Mouse (Mus musculus) lung, postnatal 0 days (tissue): ENCODE data around the gene Srebf2. TPM values are rescaled to one million over a fixed set of nuclear protein-coding genes. Genes with fewer than 3 reads are reported as not detected.

Experiments used
- ATAC-seq: fragments of 200-750 bp; cut with Nextera tagmentation; 2 replicates; pipeline ENCODE4 v1.8.0; 2017; ENCODE audit warnings: moderate library complexity
- DNase-seq: peaks from one replicate; pipeline ENCODE4 v3.0.0-alpha.2; 2016; ENCODE audit warnings: low spot score
- H3K27ac ChIP-seq: fragments of 300-500 bp; sonication (generic); 2 replicates; pipeline ENCODE4 v1.5.1; 2014; ENCODE audit warnings: antibody characterized with exemption, mild to moderate bottlenecking, low read length, mixed read lengths
- H3K27me3 ChIP-seq: fragments of 300-500 bp; sonication (generic); replicated peaks from 2 replicates; pipeline ENCODE4 v1.6.1; 2014; ENCODE audit warnings: low read length, mixed read lengths; ENCODE audit not compliant: insufficient read depth
- H3K36me3 ChIP-seq: fragments of 300-500 bp; sonication (generic); 2 replicates; pipeline ENCODE4 v1.6.1; 2014; ENCODE audit warnings: low read length, mixed read lengths; ENCODE audit not compliant: insufficient read depth
- H3K4me1 ChIP-seq: fragments of 300-500 bp; sonication (generic); 2 replicates; pipeline ENCODE4 v1.6.1; 2014; ENCODE audit warnings: antibody characterized with exemption, low read depth, low read length, mixed read lengths; ENCODE audit not compliant: insufficient read depth
- H3K4me2 ChIP-seq: fragments of 300-500 bp; sonication (generic); replicated peaks from 2 replicates; pipeline ENCODE4 v1.6.1; 2014; ENCODE audit warnings: low read depth, mild to moderate bottlenecking, low read length, moderate library complexity, mixed read lengths
- H3K4me3 ChIP-seq: fragments of 300-500 bp; sonication (generic); 2 replicates; pipeline ENCODE4 v1.5.1; 2014; ENCODE audit warnings: low read depth, low read length
- H3K9ac ChIP-seq: fragments of 300-500 bp; sonication (generic); replicated peaks from 2 replicates; pipeline ENCODE4 v1.6.1; 2014; ENCODE audit warnings: low read depth, mild to moderate bottlenecking
- H3K9me3 ChIP-seq: fragments of 300-500 bp; sonication (generic); 2 replicates; pipeline ENCODE4 v1.6.1; 2016; ENCODE audit warnings: low read length, mixed read lengths
- CTCF ChIP-seq: IDR thresholded peaks from 2 replicates; pipeline ENCODE4 v1.5.1; 2016; ENCODE audit warnings: antibody characterized with exemption, mild to moderate bottlenecking
- EP300 ChIP-seq: IDR thresholded peaks from 2 replicates; pipeline ENCODE4 v1.6.1; 2016; ENCODE audit warnings: antibody characterized with exemption, mild to moderate bottlenecking, control low read depth
- whole genome bisulfite sequencing: fragments of 180-500 bp; shearing (Covaris S2); extraction: QIAGEN DNeasy Blood & Tissue Kit; methylation state at CpG from one replicate; pipeline ENCODE4 v1.1.7; 2014; 5-methylcytosine and 5-hydroxymethylcytosine counted together
- polyA plus RNA-seq: library from polyadenylated mRNA; unstranded; fragments of >200 nt; fragmentation: Nextera tagmentation; extraction: Ambion mirVana; gene quantifications from 2 replicates; pipeline ENCODE4 v1.2.1, GENCODE M21; 2015

Srebf2 gene
- polyA plus RNA-seq, 1 experiment from 2014 or later, result 115 TPM

GRCm38 (mm10) chr15:82223657-82224601 lies 76.9 kb downstream of the Srebf2 start, which contains the start of gene Tnfrsf13c:
Tnfrsf13c (minus strand) TSS chr15:82224369.
- ATAC-seq (peak; percentile 28; the same call in 1 of the 2 replicates), DNase-seq (no peak)
- Histone ChIP-seq H3K4me1 (no peaks in the 10 kb centered on the region), H3K36me3 (no peaks in the 10 kb centered on the region), H3K9me3 (no peaks in the 10 kb centered on the region), H3K27ac (no peak within 1 kb of the TSS), H3K9ac (no peak within 1 kb of the TSS), H3K27me3 (0 out of 2 replicates have a peak, but pooled peaks cover 10% of the 10 kb centered on the region), H3K4me2 (peak within 1 kb of the TSS; percentile 55), H3K4me3 (peak within 1 kb of the TSS; percentile 30)
- TF ChIP-seq CTCF (no peak), EP300 (no peak)
- 2% methylated on average over 39 of the region's 44 CpGs for WGBS

GRCm38 (mm10) chr15:82224602-82225215 lies 77.7 kb downstream of the Srebf2 start:
- peak overlapping the region; percentile 55; the same call in 1 of the 2 replicates for H3K4me2 ChIP-seq
- no peak for ATAC-seq
- no peaks in the 10 kb centered on the region for H3K9me3 ChIP-seq
- no peak overlapping the region for H3K27ac ChIP-seq
- H3K4me1 ChIP-seq, result no peaks in the 10 kb centered on the region
- no peak for DNase-seq
- peak overlapping the region; percentile 30; the same call in 1 of the 2 replicates for H3K4me3 ChIP-seq
- H3K27me3 ChIP-seq, result 0 out of 2 replicates have a peak, but pooled peaks cover 10% of the 10 kb centered on the region
- no peaks in the 10 kb centered on the region for H3K36me3 ChIP-seq
- no peak overlapping the region for H3K9ac ChIP-seq
- TF ChIP-seq CTCF, result no peak
- TF ChIP-seq EP300, result no peak
- WGBS, result 36% methylated on average over 7 of the region's 7 CpGs

GRCm38 (mm10) chr15:82225769-82226168 lies 78.8 kb downstream of the Srebf2 start:
- Histone ChIP-seq H3K4me3 (no peak overlapping the region), H3K27ac (no peak overlapping the region), H3K36me3 (no peaks in the 10 kb centered on the region), H3K9ac (no peak overlapping the region), H3K27me3 (0 out of 2 replicates have a peak, but pooled peaks cover 10% of the 10 kb centered on the region), H3K4me1 (no peaks in the 10 kb centered on the region), H3K9me3 (no peaks in the 10 kb centered on the region), H3K4me2 (no peak overlapping the region)
- DNase-seq (no peak), ATAC-seq (no peak)
- whole genome bisulfite sequencing, result 85% methylated on average over 5 of the region's 5 CpGs
- TF ChIP-seq EP300, result no peak
- TF ChIP-seq CTCF, result no peak

- Histone ChIP-seq H3K27ac (no peak overlapping the region), H3K36me3 (no peaks in the 10 kb centered on the region), H3K4me2 (no peak overlapping the region), H3K27me3 (0 out of 2 replicates have a peak, but pooled peaks cover 4% of the 10 kb centered on the region), H3K9ac (no peak overlapping the region), H3K4me3 (no peak overlapping the region), H3K9me3 (no peaks in the 10 kb centered on the region), H3K4me1 (no peaks in the 10 kb centered on the region)
- DNase-seq (no peak), ATAC-seq (no peak)
- 38% methylated on average over 11 of the region's 11 CpGs for WGBS
- TF ChIP-seq EP300, result no peak
- TF ChIP-seq CTCF, result no peak
These were observed 82.6 kb downstream of the Srebf2 start for GRCm38 (mm10) chr15:82229542-82230045.

GRCm38 (mm10) chr15:82230098-82230611 lies 83.2 kb downstream of the Srebf2 start:
- ATAC-seq (no peak), DNase-seq (no peak)
- Histone ChIP-seq H3K4me1 (no peaks in the 10 kb centered on the region), H3K9me3 (no peaks in the 10 kb centered on the region), H3K4me2 (no peak overlapping the region), H3K27me3 (no peaks in the 10 kb centered on the region), H3K27ac (no peak overlapping the region), H3K9ac (no peak overlapping the region), H3K4me3 (no peak overlapping the region), H3K36me3 (no peaks in the 10 kb centered on the region)
- 70% methylated on average over 6 of the region's 6 CpGs for WGBS
- no peak for TF ChIP-seq EP300
- TF ChIP-seq CTCF, result no peak

- no peak for ATAC-seq
- Histone ChIP-seq H3K9ac (no peak overlapping the region), H3K4me1 (no peaks in the 10 kb centered on the region), H3K9me3 (no peaks in the 10 kb centered on the region), H3K4me3 (no peak overlapping the region), H3K4me2 (no peak overlapping the region), H3K27me3 (no peaks in the 10 kb centered on the region), H3K27ac (no peak overlapping the region), H3K36me3 (no peaks in the 10 kb centered on the region)
- WGBS, result 60% methylated on average over 4 of the region's 4 CpGs
- TF ChIP-seq CTCF (no peak), EP300 (no peak)
- no peak for DNase-seq
These were observed 84.1 kb downstream of the Srebf2 start for GRCm38 (mm10) chr15:82231100-82231499.
